Mouse (Mus musculus): ENCODE data around the gene Stra6l.

Gene Stra6l

GRCm38 (mm10) chr4:45848109-45848824 lies at the start of gene Stra6l:
Gene Stra6l, plus strand, starts transcription at chr4:45848664.
- DNase-seq (ENCODE audit: low spot score in 2 of 2), result no peak

DNA sequence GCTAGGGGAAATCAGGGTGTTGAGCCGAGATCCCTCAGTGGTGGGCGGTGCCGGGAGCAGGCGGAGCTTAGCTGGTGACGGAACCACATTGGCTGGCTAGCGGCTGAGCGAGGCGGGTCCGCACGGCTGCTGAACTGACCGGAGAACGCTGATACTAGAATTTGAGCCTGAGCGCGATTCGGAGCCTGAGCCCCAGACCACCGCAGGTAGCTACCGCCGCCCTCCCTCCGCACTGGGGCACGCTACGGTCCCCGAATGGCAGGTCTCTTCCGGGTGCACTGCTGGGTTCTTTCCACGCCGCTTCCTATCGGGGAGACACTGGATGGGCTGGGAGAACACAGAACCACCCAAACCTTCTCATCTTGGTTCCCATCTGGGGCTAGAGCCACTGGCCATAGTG lies 49.5 kb upstream of the Stra6l start, which contains the start of gene Aldh1b1:
Aldh1b1 (plus strand) TSS at position 59 of the 400 bp plus-strand sequence.
- peak; percentile 40 to 57 for DNase-seq (ENCODE audit: low spot score in 2 of 2)

DNA sequence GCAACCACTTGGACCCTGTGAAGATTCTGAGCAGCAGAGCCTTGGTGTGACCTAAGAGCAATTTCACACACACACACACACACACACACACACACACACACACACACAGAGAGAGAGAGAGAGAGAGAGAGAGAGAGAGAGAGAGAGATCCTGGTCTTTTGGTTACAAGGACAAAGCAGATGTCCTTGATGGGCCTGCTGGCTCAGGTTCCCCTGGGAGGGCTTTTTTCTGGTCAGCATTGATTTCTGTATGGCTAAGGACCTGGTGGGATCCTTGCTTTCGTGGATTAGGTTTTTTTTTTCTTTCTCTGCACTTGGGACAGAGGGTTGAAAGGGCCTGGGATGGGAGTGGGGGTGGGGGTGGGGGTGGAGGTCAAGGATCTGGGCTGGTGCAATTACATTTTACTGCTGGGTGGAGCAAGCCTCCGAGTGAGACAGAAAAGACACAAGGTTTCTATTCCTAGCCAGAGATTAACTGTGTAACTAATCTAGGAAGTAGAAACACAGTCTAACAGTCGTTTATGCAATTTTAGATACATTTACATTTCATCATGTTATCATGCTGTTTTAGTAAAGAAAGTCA lies 48.4 kb upstream of the Stra6l start:
- no peak for DNase-seq (ENCODE audit: low spot score in 2 of 2)

- no peak for DNase-seq (ENCODE audit: low spot score in 2 of 2)
These were observed 45.6 kb upstream of the Stra6l start for GRCm38 (mm10) chr4:45802900-45803299.

GRCm38 (mm10) chr4:45808034-45808433 lies 40.4 kb upstream of the Stra6l start:
- DNase-seq (ENCODE audit: low spot score in 2 of 2), result no peak

- no peak for DNase-seq (ENCODE audit: low spot score in 2 of 2)
These were observed 37.2 kb upstream of the Stra6l start for GRCm38 (mm10) chr4:45811250-45811649.

- DNase-seq (ENCODE audit: low spot score in 2 of 2), result peak; percentile 29 to 53
These were observed 32.9 kb upstream of the Stra6l start for GRCm38 (mm10) chr4:45815542-45815941.

- DNase-seq (ENCODE audit: low spot score in 2 of 2), result no peak
These were observed 29.7 kb upstream of the Stra6l start for GRCm38 (mm10) chr4:45818814-45819207.

GRCm38 (mm10) chr4:45819208-45819931 lies 29.1 kb upstream of the Stra6l start:
- peak; percentile 20 to 31 for DNase-seq (ENCODE audit: low spot score in 2 of 2)

DNA sequence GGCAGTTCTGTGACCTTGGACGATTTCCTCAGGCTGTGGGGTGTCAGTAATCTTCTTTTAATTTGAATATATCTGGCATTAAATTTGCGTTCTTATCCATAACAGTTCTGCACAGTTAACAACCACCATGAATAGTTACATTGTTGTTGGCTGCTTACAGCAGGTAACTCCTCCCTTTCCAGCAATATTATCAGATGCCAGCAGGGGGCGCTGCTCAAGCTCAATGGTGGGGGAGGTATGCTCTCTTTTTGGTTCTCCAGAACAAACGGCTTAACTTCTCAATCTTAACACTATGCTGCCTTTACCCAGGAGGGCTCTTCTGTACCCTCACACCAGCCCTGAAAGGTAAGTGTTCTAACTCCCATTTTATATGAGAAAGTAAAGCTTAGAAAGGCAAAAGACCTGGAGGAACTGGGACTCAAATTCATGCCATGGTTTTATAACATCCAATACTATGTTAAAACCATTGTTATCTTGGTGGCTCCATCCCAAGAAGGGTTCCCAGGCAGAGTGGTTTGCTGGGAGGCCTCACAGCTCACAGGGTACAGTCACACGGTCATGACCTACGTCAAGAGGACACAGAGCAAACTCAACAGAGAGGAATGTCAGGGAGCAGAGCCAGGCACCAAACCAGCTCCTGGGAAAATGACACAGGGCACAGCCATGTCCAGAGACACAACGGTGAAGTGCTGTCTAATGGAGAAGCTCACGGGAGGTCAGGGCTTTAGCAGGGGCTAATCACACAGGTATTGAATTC lies 28.2 kb upstream of the Stra6l start:
- peak; percentile 59 to 64 for DNase-seq (ENCODE audit: low spot score in 2 of 2)

- DNase-seq (ENCODE audit: low spot score in 2 of 2), result no peak
These were observed 26.5 kb upstream of the Stra6l start for GRCm38 (mm10) chr4:45821995-45822394.

GRCm38 (mm10) chr4:45822781-45823575 lies 25.5 kb upstream of the Stra6l start:
- DNase-seq (ENCODE audit: low spot score in 2 of 2), result no peak

- no peak for DNase-seq (ENCODE audit: low spot score in 2 of 2)
These were observed 24.3 kb upstream of the Stra6l start for GRCm38 (mm10) chr4:45824049-45824760.

GRCm38 (mm10) chr4:45824761-45825556 lies 23.5 kb upstream of the Stra6l start:
- no peak for DNase-seq (ENCODE audit: low spot score in 2 of 2)

DNA sequence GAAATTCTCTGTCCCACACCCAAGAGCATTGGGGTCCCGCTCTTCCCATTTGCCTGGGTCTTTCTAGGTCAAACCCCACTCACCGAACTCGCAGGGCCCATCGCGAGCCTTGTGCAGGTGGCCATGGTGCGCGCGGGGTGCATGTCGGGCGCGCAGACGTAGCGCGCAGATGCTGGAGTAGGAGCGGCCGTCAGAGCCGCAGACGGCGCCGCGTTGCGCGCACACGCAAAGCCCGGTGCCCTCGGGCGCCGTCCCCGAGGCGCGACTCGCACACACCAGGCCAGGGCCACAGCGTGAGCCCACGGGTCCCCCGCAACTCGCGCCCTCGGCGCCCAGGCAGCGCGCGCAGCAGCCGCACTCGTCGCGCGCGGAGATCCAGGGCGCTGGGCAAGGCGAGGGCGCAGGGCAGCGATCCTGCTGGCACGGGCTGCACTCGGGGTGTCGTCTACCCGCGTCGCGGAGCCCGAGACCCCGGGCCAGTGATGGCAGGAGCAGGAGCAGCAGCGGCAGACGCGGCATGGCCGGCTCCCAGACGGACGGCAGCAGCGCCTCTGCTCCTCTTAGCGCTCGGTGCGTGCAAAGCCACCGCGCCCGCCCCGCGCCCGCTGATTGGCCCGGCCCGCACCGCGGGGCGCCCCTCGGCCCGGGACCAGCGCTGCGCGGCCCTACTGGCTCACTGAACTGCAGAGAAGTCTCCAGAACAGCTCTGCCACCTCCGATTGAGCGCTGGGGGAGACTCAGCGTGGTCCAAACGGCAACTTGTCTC lies 22.0 kb upstream of the Stra6l start, which contains the start of gene Igfbpl1:
Igfbpl1 (minus strand) TSS at position 649 of the 766 bp plus-strand sequence.
- no peak for DNase-seq (ENCODE audit: low spot score in 2 of 2)

DNA sequence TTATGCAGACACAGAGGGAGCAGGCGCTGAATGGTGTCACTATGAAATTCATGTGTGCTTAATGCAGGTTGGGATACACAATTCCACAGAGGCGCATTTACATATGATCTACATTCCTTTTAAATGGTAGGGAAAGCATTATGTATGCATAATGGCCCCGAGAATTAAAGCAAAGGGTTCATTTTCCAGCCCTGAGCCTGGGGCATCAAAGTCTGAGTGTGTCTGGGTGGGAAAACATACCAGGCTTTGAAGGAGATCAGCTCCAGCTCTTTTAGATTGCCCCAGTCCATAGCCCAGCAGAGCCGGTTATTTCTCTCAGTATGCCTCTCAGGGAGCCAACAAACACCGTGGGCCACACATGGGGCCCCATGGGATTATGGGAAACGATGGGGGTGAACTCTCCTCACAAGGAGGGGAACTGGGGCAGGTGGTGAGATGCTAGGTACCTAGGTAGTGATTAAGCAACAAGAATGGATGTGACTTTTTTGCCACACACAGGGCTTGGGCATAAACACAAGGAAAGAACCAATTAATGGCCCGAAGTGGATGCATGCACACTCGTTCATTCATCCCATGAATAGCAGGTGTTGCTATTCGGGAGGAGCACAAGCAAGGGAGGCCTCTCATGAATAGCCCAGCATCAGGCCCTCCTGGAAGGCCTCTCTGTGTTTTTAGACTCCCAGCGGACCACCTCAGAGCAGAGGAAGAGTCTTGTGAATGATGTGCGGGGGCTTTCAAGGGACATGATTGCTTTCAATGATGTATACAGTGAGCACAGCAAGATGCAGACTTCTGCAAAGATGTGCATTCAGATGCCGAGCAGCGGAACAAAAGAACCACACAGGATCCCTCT lies 18.3 kb upstream of the Stra6l start:
- DNase-seq (ENCODE audit: low spot score in 2 of 2), result no peak

DNA sequence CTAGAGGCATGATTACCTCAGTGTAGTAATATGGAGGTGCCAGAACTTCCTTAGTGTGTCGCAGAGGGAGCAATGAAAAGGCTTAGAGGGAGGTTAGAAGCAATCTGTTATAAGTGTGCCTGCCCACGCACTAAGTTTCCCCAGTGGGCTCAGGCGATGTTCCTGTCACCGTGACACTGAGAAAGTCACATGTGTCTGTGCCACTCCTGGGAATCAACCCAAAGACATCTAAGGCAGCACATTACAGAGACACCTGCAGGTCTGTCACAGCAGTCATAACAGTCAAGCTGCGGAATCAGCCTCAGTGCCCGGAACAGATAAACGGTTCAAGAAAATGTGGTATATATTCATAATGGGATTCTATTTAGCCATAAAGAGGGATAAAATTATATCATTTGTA lies 16.5 kb upstream of the Stra6l start:
- peak in 1 of 2 experiments; percentile 9 for DNase-seq (ENCODE audit: low spot score in 2 of 2)

GRCm38 (mm10) chr4:45833461-45833860 lies 15.0 kb upstream of the Stra6l start:
- DNase-seq (ENCODE audit: low spot score in 2 of 2), result no peak
